Mouse (Mus musculus): ENCODE data around the gene C9orf72.

C9orf72 gene

DNA sequence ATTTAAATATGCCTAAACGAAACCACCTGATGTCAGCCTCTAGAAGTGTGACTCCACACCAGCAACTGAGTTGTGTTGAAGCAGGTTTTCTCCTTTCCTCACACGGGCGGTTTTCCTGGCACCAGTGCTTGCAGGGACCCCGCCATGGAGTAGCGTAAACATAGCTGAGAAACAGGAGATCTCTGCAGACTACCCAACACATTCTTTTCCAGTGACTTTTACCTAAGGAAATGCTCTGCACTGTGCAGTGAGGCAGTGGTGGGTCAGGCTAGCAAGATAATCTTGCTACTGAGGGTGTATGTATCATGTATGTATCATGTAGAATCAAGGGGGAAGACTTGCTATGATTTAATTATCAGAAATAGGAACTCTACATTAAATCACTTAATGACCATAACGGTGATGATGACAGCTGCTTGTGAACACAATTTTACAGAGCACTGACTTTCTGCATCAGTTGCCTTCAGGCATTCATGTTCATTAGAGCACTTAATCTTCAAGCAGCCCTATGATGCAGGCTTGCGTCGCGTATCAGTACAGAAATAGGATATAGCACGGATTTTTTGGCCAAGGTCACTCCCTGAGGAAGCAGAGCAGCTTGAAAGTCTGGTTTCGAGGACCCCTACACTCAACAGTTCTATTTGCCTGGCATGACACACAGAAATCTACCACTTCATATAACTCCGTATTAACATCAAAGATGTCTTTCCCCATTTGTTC is 47.9 kb downstream of the C9orf72 start:
- no peak for DNase-seq (ENCODE audit: low spot score in 2 of 2)

DNA sequence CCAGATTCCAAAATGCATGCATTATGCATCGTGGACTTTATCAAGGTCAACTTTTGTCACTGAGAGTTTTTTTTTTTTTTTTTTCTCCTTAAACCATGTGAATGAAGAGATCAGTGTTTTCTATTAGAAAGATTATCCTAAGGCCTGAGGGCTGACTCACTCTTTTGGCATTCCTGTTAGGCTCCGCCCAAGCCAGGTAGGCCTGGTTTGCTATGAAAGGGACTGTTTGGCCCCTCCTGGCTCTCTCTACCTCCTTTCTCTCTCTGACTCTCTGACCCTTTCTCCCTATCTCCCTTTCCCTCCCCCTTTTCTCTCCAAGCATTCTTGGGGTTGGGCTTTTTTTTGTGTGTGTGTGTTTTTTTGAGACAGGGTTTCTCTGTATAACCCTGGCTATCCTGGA is 50.4 kb downstream of the C9orf72 start:
- DNase-seq (ENCODE audit: low spot score in 2 of 2): no peak

DNA sequence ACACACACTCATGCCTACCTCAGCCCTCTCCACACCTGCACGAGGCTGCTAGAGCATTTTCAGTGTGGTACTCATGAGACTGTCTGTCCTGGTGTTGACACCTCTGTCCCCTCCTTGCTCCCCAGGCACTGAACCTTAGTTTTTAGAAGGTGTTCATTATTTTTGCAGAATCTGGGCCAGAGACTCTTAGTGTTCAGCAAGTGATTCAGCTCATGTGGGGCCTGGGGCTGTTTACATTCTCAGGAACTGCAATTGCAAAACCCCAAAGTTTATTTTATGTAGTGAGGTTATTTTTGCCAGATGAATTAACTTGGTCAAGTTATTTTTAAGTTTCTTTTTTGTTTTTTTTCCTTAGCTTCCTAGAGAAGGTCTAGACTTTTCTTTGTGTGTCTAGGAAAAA is 52.4 kb downstream of the C9orf72 start:
- DNase-seq (ENCODE audit: low spot score in 2 of 2): no peak

DNA sequence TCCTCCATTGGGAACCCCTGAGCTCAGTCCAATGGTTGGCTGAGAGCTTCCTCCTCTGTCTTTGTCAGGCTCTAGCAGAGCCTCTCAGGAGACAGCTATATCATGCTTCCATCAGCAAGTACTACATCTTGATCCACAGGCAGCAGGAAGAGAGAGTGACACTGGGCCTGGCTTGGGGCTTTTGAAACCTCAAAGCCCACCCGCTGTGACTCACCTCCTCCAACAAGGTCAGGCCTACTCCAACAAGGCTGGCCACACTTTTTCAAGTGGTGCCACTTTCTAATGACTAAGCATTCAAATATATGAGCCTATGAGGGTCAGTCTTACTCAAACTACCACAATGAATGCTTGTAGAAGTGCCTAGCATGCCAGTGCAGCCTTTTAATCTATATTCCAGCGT is 53.5 kb downstream of the C9orf72 start:
- DNase-seq (ENCODE audit: low spot score in 2 of 2): no peak

DNA sequence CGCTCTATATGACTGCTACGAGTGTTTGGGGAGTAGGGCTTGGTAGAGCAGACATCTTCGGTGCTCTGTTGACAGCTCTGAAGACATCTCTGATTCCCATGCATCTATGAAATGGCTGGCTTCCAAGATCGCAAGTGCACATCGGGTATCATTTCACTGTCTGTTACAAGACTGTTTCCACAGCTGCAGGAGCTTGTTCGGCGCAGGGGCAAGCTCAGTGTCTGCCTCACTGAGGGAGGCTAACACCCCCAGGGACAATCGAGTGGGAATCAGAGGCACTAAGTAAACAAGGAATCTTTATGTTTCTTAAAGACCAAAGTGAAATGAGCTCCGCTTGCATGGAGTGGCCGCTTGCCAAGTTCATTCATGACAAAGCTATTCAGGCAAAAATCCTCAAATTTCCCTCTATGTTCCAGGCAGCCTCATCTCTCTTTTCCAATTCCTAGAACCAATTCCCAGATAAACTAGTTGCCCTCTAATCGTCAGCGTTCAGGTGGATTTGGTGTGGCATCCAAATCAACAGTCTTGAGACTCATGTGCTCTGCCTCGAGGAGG is 56.3 kb downstream of the C9orf72 start:
- DNase-seq (ENCODE audit: low spot score in 2 of 2): no peak

GRCm38 (mm10) chr4:35167855-35168254 is 58.1 kb downstream of the C9orf72 start:
- no peak for DNase-seq (ENCODE audit: low spot score in 2 of 2)

GRCm38 (mm10) chr4:35165947-35166346 is 60.0 kb downstream of the C9orf72 start:
- DNase-seq (ENCODE audit: low spot score in 2 of 2): no peak

GRCm38 (mm10) chr4:35165275-35165674 is 60.7 kb downstream of the C9orf72 start:
- DNase-seq (ENCODE audit: low spot score in 2 of 2): no peak

GRCm38 (mm10) chr4:35157815-35158214 is 68.2 kb downstream of the C9orf72 start:
- DNase-seq (ENCODE audit: low spot score in 2 of 2): no peak

DNA sequence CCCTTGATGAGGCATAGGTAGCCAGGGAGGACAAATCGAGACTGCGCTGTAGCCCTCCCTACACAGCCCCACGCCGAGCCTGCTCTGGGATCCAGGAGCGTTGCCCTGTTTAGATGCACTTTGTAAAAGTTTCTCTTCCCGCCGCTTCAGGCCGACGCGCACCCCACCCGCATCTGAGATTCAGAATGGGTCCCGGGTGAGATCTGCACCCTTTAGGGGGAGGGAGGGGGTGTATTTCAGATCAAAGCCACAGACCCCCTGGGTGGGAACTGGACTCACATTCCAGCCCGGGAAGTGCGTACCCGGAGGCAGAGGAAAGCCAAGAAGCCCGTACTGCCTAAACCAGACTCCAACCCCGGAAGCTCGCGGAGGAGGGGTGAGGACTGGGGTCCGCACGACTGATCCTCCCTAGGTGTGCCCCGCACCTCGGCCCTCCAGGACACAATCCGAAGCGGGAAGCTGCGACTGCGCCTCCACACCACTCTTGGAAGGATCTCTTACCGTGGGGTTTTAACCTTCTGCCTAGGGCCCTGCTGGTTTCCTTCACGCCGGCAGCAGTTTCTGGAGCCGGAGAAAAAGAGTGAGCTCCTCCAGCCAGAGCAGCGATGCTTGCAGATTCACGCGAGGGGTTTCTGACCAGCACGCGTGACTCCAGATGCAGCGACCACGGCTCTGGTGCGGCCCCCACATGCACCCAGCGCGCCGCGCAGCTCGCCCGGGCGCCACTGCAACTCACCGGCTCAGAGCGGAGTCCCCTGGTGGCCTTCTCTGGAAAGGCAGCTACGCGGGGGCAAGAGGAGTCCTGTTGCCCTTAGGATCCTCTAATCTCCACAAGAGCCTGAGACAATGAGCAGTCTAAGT is 69.0 kb downstream of the C9orf72 start, which contains the start of gene Mob3b:
Gene Mob3b, minus strand, starts transcription at position 734 of the 861 bp plus-strand sequence.
- DNase-seq (ENCODE audit: low spot score in 2 of 2): peak; percentile 86 to 89

- peak; percentile 74 to 78 for DNase-seq (ENCODE audit: low spot score in 2 of 2)
Measured at GRCm38 (mm10) chr4:35156149-35156611, 69.8 kb downstream of the C9orf72 start.

DNA sequence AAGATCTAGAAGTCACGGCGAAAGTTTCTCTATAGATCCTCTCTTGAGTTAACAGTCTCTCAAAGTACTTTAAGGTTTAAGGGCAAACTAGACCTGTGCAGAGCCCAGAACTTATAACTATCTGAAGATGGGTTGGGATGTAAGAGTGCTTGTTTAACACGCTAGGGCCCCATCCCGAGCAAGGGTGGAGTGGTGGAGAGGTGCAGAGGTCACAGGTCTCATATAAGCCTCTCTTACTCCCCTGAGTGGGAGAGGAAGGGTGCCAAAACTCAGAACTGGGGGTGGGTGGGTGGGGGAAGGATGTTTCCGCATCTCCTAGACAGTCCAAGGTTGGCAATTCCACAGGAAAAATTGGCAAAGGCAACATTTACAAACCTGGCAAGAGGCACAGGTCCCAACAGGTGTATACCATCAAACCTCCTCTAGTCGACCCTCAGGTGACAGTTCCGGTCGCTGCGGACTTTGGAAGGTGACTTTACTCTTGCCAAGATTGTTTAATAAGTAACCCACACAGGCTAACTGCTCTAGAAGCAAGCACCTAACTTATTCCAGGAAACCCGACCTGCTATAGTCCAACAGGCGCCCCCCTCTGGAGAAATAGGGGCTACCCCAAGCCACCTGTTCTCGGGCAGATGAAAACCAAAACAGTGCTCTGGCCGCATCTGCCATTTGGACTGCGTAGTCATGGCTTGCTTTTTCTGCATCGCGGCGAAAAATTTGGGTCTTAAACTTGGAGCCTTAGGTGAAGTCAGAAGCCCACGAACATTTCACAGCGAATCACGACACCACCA is 70.6 kb downstream of the C9orf72 start:
- DNase-seq (ENCODE audit: low spot score in 2 of 2): peak; percentile 40 to 45

- DNase-seq (ENCODE audit: low spot score in 2 of 2): no peak
Measured at GRCm38 (mm10) chr4:35154051-35154450, 71.9 kb downstream of the C9orf72 start.

- DNase-seq (ENCODE audit: low spot score in 2 of 2): no peak
Measured at GRCm38 (mm10) chr4:35151756-35152155, 74.2 kb downstream of the C9orf72 start, which contains the start of gene Ifnk. Gene Ifnk, plus strand, starts transcription at chr4:35152056.

DNA sequence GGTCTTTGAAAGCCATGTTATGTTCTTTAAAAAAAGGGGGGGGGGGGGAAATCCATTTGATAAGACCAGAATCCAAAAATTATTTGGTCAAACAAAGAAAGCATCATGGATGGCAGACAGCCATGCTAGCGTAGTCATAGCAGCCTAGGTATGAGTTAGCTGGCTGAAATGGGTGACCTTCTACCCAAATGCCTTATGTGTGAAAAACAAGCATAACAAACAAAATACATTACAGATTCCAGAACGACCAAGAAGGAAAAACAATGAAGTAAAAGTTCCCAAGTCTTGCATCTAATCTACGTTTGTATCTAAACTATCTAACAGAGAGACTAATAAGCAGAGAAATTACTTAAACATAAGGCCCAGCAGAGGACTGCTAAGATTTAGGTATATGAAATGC is 75.3 kb downstream of the C9orf72 start:
- no peak for DNase-seq (ENCODE audit: low spot score in 2 of 2)

- DNase-seq (ENCODE audit: low spot score in 2 of 2): no peak
Measured at GRCm38 (mm10) chr4:35148326-35148725, 77.6 kb downstream of the C9orf72 start.

GRCm38 (mm10) chr4:35146597-35146996 is 79.4 kb downstream of the C9orf72 start:
- DNase-seq (ENCODE audit: low spot score in 2 of 2): no peak

GRCm38 (mm10) chr4:35145726-35146125 is 80.2 kb downstream of the C9orf72 start:
- no peak for DNase-seq (ENCODE audit: low spot score in 2 of 2)

DNA sequence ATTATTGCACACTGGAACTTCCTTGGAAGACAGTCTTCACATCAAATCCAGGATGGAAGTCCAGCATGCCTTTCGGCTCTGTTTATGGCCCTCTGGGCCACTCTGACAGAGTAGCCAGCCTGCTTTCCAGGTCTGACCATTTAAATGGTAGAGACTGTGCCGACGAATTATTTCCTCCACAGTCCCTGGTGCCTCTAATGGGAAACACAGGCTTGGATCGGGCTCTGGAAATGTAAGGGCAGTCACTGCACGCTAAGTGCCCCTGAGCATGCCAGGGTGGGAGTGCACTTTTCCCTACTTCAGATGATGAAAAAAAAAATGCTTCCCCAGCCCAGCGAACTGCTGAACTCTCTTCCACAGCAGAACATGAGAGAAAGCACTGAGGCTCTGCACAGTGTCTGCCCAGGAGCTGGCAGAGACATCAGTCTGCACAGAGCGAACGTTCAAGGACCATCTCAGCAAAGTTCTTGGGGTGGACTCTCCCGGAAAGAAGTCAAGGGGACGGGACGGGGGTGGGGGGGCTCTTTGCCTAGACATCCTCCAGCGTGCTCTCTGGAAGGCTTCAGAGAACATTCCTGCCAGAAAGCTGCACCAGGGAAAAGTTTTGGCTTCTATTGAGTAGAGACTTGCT is 82.4 kb downstream of the C9orf72 start:
- DNase-seq (ENCODE audit: low spot score in 2 of 2): no peak
